Mouse (Mus musculus): Measurements from ENCODE around the gene Acox3. TPM values are rescaled to one million over a fixed set of nuclear protein-coding genes. Genes with fewer than 3 reads are reported as not detected.

Acox3 gene
- total RNA-seq, 2 experiments from 2014 or later = 30.1 to 33.1 TPM

DNA sequence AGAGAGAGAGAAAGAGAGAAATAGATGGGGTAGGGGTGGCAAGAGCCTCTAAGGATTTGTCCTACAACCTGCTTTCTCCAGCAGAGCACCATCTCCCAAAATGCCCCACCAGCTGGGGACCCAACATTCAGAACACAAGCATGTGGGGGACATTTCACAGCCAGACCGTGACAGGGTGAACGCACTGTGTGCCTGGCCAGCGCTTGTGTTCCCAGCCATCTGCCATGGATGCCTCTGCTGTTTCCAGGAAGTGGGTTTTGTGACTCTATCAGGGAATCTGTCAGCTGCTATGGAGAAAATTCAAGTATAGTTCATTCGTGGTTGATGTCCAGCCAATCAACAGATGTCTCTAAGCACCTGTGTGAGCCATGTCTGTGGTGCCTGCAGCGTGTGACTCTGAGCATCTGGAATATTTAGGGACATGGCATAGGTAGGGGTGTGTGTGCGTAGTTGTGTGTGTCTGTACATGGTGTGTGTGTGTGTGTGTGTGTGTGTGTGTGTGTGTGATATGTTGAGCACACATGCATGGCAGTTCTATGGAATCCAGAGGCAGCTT is 63.2 kb downstream of the Acox3 start:
- DNase-seq (ENCODE audit: low spot score in 2 of 2) = no peak

DNA sequence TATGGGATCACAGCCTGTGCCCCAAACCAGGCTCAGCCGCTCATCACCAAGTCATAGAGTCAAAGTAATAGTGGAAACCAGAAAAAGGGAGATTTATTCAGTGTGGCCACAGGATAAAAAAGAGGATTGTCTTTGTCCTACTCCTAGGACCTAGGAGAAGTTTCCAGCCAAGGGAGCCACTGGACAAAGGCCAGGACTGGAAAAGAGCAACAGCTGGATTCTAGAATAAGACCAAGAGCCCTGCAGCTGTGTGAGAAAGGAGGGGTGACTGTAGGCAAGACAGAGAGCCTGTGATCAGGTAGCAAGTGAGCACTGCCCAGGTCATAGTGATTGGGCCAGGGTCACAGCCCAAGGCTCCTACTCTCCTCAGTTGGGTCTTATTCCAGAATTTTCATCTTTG is 64.1 kb downstream of the Acox3 start:
- DNase-seq (ENCODE audit: low spot score in 2 of 2) = no peak

DNA sequence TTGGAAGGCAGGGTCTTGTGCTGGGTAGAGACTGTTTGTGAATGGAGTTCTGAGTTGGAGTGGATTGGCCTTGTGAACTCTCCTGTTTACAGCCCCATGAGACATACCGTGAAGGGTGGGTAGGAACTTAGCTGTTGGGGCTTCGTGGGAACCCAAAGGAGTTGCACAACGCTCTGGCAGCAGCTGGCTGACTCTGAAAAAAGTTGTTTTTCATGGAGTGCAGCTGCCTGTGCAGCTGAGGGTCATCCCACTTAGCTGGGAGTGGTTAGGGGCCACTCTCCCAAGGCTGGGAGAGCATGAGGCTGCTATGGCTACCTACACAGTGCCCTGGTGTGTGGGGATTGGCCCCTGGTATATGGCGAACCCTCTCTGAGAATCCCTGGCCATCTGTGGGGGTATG is 64.7 kb downstream of the Acox3 start:
- no peak for DNase-seq (ENCODE audit: low spot score in 2 of 2)

DNA sequence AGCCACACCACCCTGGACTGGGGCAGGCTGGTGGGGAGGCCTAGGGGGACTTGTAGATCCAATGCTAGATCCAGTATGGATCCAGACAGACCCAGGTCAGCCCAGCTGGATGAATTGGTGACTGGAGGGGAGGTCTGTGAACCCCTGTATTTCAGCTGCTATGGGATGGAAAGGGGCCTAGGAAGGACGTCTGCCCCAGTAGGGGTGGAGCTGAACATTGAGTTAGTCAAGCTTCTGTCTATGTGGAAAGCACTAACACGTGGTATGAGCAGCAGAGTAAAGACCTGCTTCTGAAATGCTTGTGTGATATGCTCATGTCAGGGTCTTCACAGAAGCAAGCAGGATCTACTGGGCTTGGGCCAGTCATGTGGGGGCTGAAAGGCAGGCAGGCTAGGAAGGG is 65.4 kb downstream of the Acox3 start:
- DNase-seq (ENCODE audit: low spot score in 2 of 2) = no peak

DNA sequence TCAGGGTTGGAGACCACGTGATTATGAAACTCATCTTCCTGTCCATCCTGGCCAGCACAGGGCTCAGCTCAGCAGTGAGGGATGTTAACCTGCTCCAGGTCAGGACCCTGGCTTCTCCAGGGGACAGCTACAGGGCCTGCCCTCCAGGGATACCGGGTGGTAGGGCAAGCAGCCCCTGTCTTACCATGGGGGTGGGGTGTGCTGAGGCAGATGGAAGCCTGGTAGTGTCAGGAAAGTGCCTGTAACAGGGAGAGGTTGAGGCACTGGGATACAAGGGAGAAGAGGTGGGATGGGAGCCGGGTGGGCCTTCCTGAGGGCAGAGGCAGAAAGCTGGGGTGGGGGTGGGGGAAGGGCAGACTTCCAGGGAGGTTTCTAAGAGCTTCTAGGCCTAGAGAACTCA is 69.5 kb downstream of the Acox3 start:
- no peak for DNase-seq (ENCODE audit: low spot score in 2 of 2)

DNA sequence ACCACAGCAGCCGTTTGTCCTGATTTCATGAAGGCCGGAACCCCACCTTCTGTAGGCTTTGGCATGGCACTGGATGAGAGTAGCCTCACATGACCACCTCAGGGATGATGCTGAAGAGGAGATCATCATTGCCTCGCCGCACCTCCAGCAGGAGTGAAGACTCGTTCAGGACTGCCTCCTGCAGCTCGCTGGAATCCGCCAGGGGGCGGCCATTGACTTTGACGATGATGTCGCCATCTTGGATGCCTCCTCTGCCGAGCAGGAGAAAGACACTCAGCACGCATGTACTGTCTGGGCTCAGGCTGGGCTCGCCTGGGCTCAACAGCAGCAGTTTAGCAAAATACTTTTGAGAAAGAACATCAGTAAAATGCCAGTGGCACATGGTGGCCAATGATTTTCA is 70.0 kb downstream of the Acox3 start:
- DNase-seq (ENCODE audit: low spot score in 2 of 2) = no peak

DNA sequence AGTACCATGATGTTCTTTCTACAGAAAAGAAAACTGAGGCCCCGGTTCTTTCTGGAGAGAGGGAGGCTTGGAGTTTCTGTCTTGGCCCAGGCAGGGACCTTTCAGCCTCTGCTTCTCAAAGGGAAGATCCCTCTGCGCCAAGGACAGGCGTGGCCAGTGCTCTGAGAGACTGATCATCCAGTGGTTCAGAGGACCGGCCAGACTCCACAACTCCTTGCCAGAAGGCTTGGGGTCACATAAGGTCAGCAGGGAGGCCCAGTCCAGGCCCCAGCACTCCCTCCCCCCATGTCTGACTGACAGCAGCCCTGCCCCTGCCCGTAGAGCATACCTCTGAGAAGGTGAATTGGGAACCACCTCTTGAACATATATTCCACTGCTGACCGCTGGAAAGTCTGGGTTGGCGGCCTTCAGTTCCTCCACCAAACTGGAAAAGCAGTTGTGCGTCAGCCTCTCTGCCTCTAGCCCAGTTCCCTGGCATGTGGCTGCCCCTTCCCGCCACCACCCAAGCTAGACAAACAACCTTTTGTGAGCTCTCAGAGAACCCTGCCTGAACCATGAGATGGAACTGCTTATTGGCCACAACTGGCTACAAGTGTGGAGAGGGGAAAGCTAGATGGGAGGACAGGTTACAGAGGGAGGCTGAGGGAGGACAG is 71.0 kb downstream of the Acox3 start:
- DNase-seq (ENCODE audit: low spot score in 2 of 2) = no peak

DNA sequence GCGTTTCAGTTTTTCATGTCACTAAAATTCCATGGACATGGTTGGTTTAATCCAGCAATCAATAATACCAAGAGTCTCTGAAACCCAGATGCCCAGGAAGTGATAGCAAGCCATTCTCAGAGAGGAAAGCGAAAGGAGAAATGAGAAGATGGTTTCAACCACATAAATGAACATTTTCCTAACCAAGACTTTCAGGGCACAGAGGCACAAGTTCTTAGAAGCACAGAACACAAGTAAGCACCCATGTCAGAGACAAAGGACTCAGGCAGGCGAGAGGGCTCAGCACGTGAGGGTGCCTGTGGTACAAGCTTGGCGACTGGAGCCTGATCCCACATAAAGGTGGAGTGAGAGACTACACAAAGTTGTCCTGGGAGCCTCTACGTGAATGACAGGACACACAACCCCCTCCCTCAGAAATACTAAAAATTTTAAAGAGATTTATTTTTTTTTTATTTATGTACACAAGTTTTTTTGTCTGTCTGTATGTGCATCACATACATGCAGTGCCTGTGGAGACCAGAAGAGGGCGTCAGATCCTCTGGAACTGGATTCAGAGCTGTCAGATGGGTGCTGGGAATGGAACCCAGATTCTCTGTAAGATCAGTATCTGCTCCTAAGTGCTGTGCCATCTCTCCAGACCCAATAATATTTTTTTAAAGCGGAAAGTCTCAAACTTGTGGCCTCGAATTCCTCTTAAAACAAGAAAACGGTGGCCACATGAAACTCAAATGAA is 73.1 kb downstream of the Acox3 start:
- DNase-seq (ENCODE audit: low spot score in 2 of 2) = no peak

DNA sequence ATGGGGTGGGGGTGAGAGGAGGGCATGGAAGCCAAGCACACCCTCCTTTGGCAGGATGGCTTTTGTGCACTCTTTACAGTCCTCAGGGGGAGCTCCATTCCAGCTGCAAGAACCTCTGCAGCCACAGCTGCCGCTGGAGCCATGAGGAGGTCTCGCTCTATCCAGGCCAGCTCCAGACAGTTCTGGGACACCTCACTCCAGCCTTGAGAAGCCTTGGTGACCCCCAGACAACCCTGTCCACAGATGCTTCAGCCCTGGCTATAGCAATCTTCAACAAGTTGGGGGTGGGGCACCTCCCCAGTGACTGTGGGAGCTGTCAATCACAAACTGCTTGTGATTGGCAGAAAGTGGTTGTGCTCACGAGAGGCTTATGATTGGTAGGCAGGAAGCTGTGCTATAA is 76.7 kb downstream of the Acox3 start:
- no peak for DNase-seq (ENCODE audit: low spot score in 2 of 2)

DNA sequence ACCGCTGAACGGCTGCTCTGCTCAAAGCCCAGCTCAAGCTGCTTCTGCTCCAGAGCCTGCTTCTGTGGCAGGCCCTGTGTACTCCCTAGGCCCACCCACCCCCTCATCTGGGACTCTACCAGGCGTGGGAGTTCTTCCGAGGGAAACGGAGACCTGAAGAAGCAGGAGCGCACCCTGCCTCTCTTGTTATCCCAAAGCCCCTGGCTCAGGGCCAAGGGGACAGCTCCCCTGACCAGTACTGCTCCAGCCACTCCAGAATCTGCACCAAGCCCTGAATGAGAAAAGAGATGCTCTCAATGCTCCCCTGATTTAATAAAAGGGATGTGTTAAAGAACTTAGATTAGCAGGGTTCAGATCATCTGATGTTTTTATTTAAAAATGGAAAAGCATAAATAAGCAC is 78.4 kb downstream of the Acox3 start:
- no peak for DNase-seq (ENCODE audit: low spot score in 2 of 2)

DNA sequence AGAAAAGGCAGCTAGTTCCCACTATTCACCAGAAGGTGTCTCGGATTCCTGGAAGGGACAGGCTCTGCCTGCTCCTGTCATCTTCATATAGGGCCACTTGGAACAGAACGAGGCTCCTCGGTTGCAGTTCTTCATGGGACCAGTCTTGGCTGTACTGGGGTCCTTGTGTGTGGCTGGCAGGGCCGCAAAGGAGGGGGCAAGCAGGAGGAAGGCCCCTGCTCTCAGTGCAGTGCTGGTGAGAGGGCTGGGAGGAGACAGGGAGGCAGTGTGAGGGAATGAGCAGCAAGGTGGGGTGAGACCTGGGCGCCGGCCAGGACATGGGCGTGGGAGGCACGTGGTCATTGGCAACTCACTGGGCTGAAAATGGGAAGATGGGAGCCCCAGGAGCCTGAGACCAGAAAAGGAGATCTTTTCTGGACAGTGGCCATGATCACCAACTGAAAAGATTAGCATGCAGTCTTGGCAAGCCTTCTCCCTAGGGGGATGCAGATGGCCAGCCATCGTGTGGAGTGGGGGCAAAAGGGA is 79.2 kb downstream of the Acox3 start:
- no peak for DNase-seq (ENCODE audit: low spot score in 2 of 2)

Other genes with a start within 250 kb of the Acox3 start
- not detected for gene Hmx1, start 193.9 kb upstream of the Acox3 start, total RNA-seq (2021)
- under 1 TPM; 0.14 to 0.93 TPM for gene Cpz, start 57.3 kb upstream of the Acox3 start, total RNA-seq (2021)
- 1 to 10 TPM; 9.0 to 9.7 TPM for gene Trmt44, start 8.0 kb upstream of the Acox3 start, total RNA-seq (2021)
- 1 to 10 TPM; 5.0 to 7.4 TPM for gene Htra3, start 96.7 kb downstream of the Acox3 start, total RNA-seq (2021)
- gene Sh3tc1, start 156.9 kb downstream of the Acox3 start, total RNA-seq (2021) = 1 to 10 TPM; 2.4 to 2.6 TPM
- gene Ablim2, start 174.8 kb downstream of the Acox3 start, total RNA-seq (2021) = 100 to 1,000 TPM; 168 to 215 TPM